8 mouse cellular contexts compared by ENCODE assay signal in the genomic region with DNA sequence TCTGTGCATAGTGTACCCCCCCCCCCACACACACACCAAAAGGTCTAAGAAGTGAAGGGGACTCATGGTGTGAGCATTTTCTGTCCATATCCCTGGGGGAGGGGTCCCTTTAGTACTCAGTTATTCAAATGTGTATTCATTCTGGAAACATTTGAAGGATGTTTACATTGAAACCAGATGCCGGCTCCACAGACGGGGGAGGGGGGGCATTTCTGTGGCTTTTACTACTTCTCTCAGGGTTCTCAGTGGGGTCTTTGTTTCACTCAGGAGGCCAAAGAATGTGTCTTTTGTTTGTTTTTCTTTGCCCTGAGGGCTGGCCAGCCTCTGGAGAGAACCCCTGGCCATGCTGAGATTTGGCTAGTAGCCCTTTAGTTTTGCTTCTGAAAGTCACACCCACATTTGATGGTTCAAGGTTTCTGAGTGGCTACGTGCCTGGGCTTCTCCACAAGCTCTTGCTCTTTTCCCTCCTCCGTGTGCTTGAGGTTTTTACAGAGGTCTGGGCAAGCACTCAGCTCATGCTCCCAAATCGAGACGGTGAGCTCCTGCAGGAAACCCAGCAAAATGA. TPM values are rescaled to one million over a fixed set of nuclear protein-coding genes. Genes with fewer than 3 reads are reported as not detected.
A peak's percentile ranks its signal among the peaks of the same experiment; 100 is the strongest.
DNase-seq lines count a peak whose midpoint lies in the region; ATAC-seq lines count a peak whose summit lies in the region.

No protein-coding gene starts in this region.

- H3K27ac ChIP-seq in hindbrain, embryonic 16.5 days (ENCODE audit: low read depth, low read length) = no peak overlapping the region
- H3K27ac ChIP-seq in midbrain, embryonic 15.5 days = no peak overlapping the region

- no peak overlapping the region for H3K4me2 ChIP-seq in hindbrain, embryonic 16.5 days (ENCODE audit: low read length)
- no peak overlapping the region for H3K4me2 ChIP-seq in midbrain, embryonic 15.5 days

- WGBS in hindbrain, embryonic 16.5 days = 9% methylated on average over 6 of the region's 6 CpGs
- WGBS in midbrain, embryonic 15.5 days = 9% methylated on average over 6 of the region's 6 CpGs

- no peaks in the 10 kb centered on the region for H3K9me3 ChIP-seq in hindbrain, embryonic 16.5 days (ENCODE audit: control insufficient read depth, low read length)
- H3K9me3 ChIP-seq in midbrain, embryonic 15.5 days = no peaks in the 10 kb centered on the region

- intact Hi-C loops in heart, postnatal 25 days (cut with DNase I) = no loop called here

- peak; percentile 5 to 17 for DNase-seq in frontal cortex, postnatal 36 days (ENCODE audit: low spot score in 2 of 2)
- DNase-seq in frontal cortex, postnatal 25 days (ENCODE audit: low spot score in 2 of 2) = no peak
- peak; percentile 31 for DNase-seq in testis, postnatal 14 days (ENCODE audit: low spot score)
- DNase-seq in testis, postnatal 10 days (ENCODE audit: low spot score) = no peak
- no peak for DNase-seq in urinary bladder, postnatal 4 days (ENCODE audit: low spot score in 2 of 2)
- no peak for DNase-seq in heart, postnatal 25 days (ENCODE audit: low spot score)

- H3K4me1 ChIP-seq in hindbrain, embryonic 16.5 days (ENCODE audit: control insufficient read depth, insufficient read depth, low read depth, low read length) = no peaks in the 10 kb centered on the region; the same call in 1 of the 2 replicates
- H3K4me1 ChIP-seq in midbrain, embryonic 15.5 days = peaks cover 5% of the 10 kb centered on the region; the same call in 1 of the 2 replicates

- H3K4me3 ChIP-seq in hindbrain, embryonic 16.5 days (ENCODE audit: low read length) = no peak overlapping the region
- no peak overlapping the region for H3K4me3 ChIP-seq in midbrain, embryonic 15.5 days

- no peaks in the 10 kb centered on the region for H3K36me3 ChIP-seq in hindbrain, embryonic 16.5 days (ENCODE audit: control insufficient read depth, insufficient read depth, low read length)
- no peaks in the 10 kb centered on the region for H3K36me3 ChIP-seq in midbrain, embryonic 15.5 days (replicated peaks)

- H3K27me3 ChIP-seq in hindbrain, embryonic 16.5 days (replicated peaks; ENCODE audit: control insufficient read depth, insufficient read depth, low read length) = no peaks in the 10 kb centered on the region
- H3K27me3 ChIP-seq in midbrain, embryonic 15.5 days (replicated peaks) = no peaks in the 10 kb centered on the region

- H3K9ac ChIP-seq in hindbrain, embryonic 16.5 days (ENCODE audit: low read depth, low read length) = no peak overlapping the region
- no peak overlapping the region for H3K9ac ChIP-seq in midbrain, embryonic 15.5 days

- peak; percentile 79 for ATAC-seq in hindbrain, embryonic 16.5 days
- ATAC-seq in midbrain, embryonic 15.5 days (replicated peaks) = peak; percentile 48; the same call in 1 of the 2 replicates

RNA-seq across cellular contexts. Expression of a gene that starts 24.2 kb away (rescaled TPM):
- polyA plus RNA-seq in hindbrain, embryonic 16.5 days (2015; fragmentation: Nextera tagmentation; extraction: Ambion mirVana) = 14.0 and 14.1 TPM in 2 replicates
- polyA plus RNA-seq in midbrain, embryonic 15.5 days (2015; fragmentation: Nextera tagmentation; extraction: Ambion mirVana) = 10.9 and 11.3 TPM in 2 replicates
- total RNA-seq in heart, postnatal 25 days (2021) = 10 to 100 TPM; 37.4 to 44.3 TPM

Comparison
In these comparisons a context has a peak if more than half of its experiments do, and no peak if none do; other contexts are left out.
1. DNase-seq: peak in frontal cortex, postnatal 36 days (2 of 2) and testis, postnatal 14 days (single experiment); none in frontal cortex, postnatal 25 days (0 of 2), testis, postnatal 10 days (single experiment), urinary bladder, postnatal 4 days (0 of 2) and heart, postnatal 25 days (single experiment).